Mouse (Mus musculus) adrenal gland, adult 18-20 months (tissue): ENCODE data around the gene Ipo5. TPM values are rescaled to one million over a fixed set of nuclear protein-coding genes. Genes with fewer than 3 reads are reported as not detected.

Source experiments
- total RNA-seq, 2 experiments: library from RNA; stranded (reverse); gene quantifications; 1 replicate in 1 of 2; 2 replicates in 1 of 2; pipeline ENCODE4 v1.2.3; 2021

Gene Ipo5
- total RNA-seq, 2 experiments from 2014 or later: 60.5 to 76.4 TPM

Other genes with a start within 250 kb of the Ipo5 start
- 10 to 100 TPM; 18.3 to 26.6 TPM for gene Farp1, start 124.0 kb downstream of the Ipo5 start, total RNA-seq